Mouse (Mus musculus) forebrain, embryonic 11.5 days (tissue): ENCODE data around the gene Scd2. TPM values are rescaled to one million over a fixed set of nuclear protein-coding genes. Genes with fewer than 3 reads are reported as not detected.
"Not testable (repeated sequence)": the region's sequence is repeated elsewhere in the genome, so short reads cannot be mapped to it uniquely, and the experiment has no call there.

Experiments
- ATAC-seq: fragments of 200-750 bp; cut with Nextera tagmentation; replicated peaks from 2 replicates; pipeline ENCODE4 v1.8.0; 2017; ENCODE audit warnings: moderate TSS enrichment; ENCODE audit not compliant: low FRiP score
- DNase-seq: peaks from one replicate; pipeline ENCODE4 v3.0.0-alpha.2; 2017; ENCODE audit warnings: low spot score
- H3K27ac ChIP-seq: fragments of 300-500 bp; sonication (generic); 2 replicates; pipeline ENCODE4 v1.5.1; 2014; ENCODE audit warnings: low read depth, low read length
- H3K27me3 ChIP-seq: fragments of 300-500 bp; sonication (generic); 2 replicates; pipeline ENCODE4 v1.6.1; 2014; ENCODE audit warnings: mild to moderate bottlenecking, low read length, mixed read lengths; ENCODE audit not compliant: control insufficient read depth, insufficient read depth
- H3K36me3 ChIP-seq: fragments of 300-500 bp; sonication (generic); 2 replicates; pipeline ENCODE4 v1.6.1; 2014; ENCODE audit warnings: mild to moderate bottlenecking, low read length, moderate library complexity, mixed read lengths; ENCODE audit not compliant: control insufficient read depth, insufficient read depth
- H3K4me1 ChIP-seq: fragments of 300-500 bp; sonication (generic); replicated peaks from 2 replicates; pipeline ENCODE4 v1.6.1; 2014; ENCODE audit warnings: low read length, mixed read lengths; ENCODE audit not compliant: control insufficient read depth, insufficient read depth
- H3K4me2 ChIP-seq: fragments of 300-500 bp; sonication (generic); 2 replicates; pipeline ENCODE4 v1.6.1; 2014; ENCODE audit warnings: low read depth, mild to moderate bottlenecking, low read length, moderate library complexity, mixed read lengths; ENCODE audit not compliant: severe bottlenecking
- H3K4me3 ChIP-seq: fragments of 300-500 bp; sonication (generic); 2 replicates; pipeline ENCODE4 v1.5.1; 2014; ENCODE audit warnings: low read depth, low read length
- H3K9ac ChIP-seq: fragments of 300-500 bp; sonication (generic); 2 replicates; pipeline ENCODE4 v1.6.1; 2014; ENCODE audit warnings: low read length
- H3K9me3 ChIP-seq: fragments of 300-500 bp; sonication (generic); 2 replicates; pipeline ENCODE4 v1.6.1; 2016; ENCODE audit warnings: low read length, mixed read lengths; ENCODE audit not compliant: control insufficient read depth
- WGBS: fragments of 180-500 bp; shearing (Covaris S2); extraction: QIAGEN DNeasy Blood & Tissue Kit; methylation state at CpG from one replicate; pipeline ENCODE4 v1.1.7; 2014; 5-methylcytosine and 5-hydroxymethylcytosine counted together
- polyA plus RNA-seq: library from polyadenylated mRNA; unstranded; fragments of >200 nt; fragmentation: Nextera tagmentation; extraction: Ambion mirVana; gene quantifications from 2 replicates; pipeline ENCODE4 v1.2.1, GENCODE M21; 2014

The Scd2 gene
- 433 and 466 TPM in 2 replicates for polyA plus RNA-seq

- H3K27ac ChIP-seq, result peak within 1 kb of the TSS; percentile 99
- H3K4me2 ChIP-seq, result peak within 1 kb of the TSS; percentile 93
- peak within 1 kb of the TSS; percentile 93 for H3K4me3 ChIP-seq
- no peaks in the 10 kb centered on the region for H3K27me3 ChIP-seq
- WGBS, result 2% methylated on average over 21 of the region's 21 CpGs
- ATAC-seq, result peak; percentile 77
- no peaks in the 10 kb centered on the region for H3K9me3 ChIP-seq
- no peak for DNase-seq
- H3K9ac ChIP-seq, result peak within 1 kb of the TSS; percentile 98
- peaks cover 31% of the 10 kb centered on the region for H3K4me1 ChIP-seq
- peaks cover 8% of the 10 kb centered on the region; the same call in 1 of the 2 replicates for H3K36me3 ChIP-seq
These were observed at the start of gene Scd2 for GRCm38 (mm10) chr19:44292941-44293768. Gene Scd2, plus strand, starts transcription at chr19:44293674.

- WGBS, result 9% methylated on average over 5 of the region's 5 CpGs
- H3K36me3 ChIP-seq, result no peaks in the 10 kb centered on the region
- DNase-seq (peak; percentile 50), ATAC-seq (no peak)
- no peak overlapping the region for H3K4me3 ChIP-seq
- H3K27me3 ChIP-seq, result no peaks in the 10 kb centered on the region
- H3K4me2 ChIP-seq, result no peak overlapping the region
- H3K9ac ChIP-seq, result no peak overlapping the region
- H3K9me3 ChIP-seq, result no peaks in the 10 kb centered on the region
- no peak overlapping the region for H3K27ac ChIP-seq
- H3K4me1 ChIP-seq, result peaks cover 16% of the 10 kb centered on the region; the same call in 1 of the 2 replicates
These were observed 47.7 kb upstream of the Scd2 start for GRCm38 (mm10) chr19:44245761-44246171.

- Histone ChIP-seq H3K27ac (no peak overlapping the region), H3K9me3 (no peaks in the 10 kb centered on the region), H3K27me3 (no peaks in the 10 kb centered on the region), H3K4me3 (no peak overlapping the region), H3K9ac (no peak overlapping the region), H3K36me3 (no peaks in the 10 kb centered on the region), H3K4me1 (peaks cover 16% of the 10 kb centered on the region; the same call in 1 of the 2 replicates), H3K4me2 (peak overlapping the region; percentile 77; the same call in 1 of the 2 replicates)
- DNase-seq (peak; percentile 45), ATAC-seq (no peak)
- 36% methylated on average over 11 of the region's 11 CpGs for WGBS
These were observed 47.0 kb upstream of the Scd2 start for GRCm38 (mm10) chr19:44246341-44246911.

GRCm38 (mm10) chr19:44247281-44248080, 46.0 kb upstream of the Scd2 start:
- ATAC-seq (no peak), DNase-seq (peak; percentile 52)
- H3K4me2 ChIP-seq, result peak overlapping the region; percentile 77
- no peaks in the 10 kb centered on the region for H3K27me3 ChIP-seq
- H3K4me3 ChIP-seq, result peak overlapping the region; percentile 39
- peak overlapping the region; percentile 64 for H3K9ac ChIP-seq
- H3K9me3 ChIP-seq, result no peaks in the 10 kb centered on the region
- H3K4me1 ChIP-seq, result peaks cover 16% of the 10 kb centered on the region; the same call in 1 of the 2 replicates
- no peaks in the 10 kb centered on the region for H3K36me3 ChIP-seq
- peak overlapping the region; percentile 85 for H3K27ac ChIP-seq
- WGBS, result 2% methylated on average over 25 of the region's 25 CpGs

- Histone ChIP-seq H3K27me3 (no peaks in the 10 kb centered on the region), H3K27ac (peak overlapping the region; percentile 85), H3K9me3 (no peaks in the 10 kb centered on the region), H3K4me1 (peaks cover 16% of the 10 kb centered on the region; the same call in 1 of the 2 replicates), H3K9ac (peak overlapping the region; percentile 64), H3K36me3 (no peaks in the 10 kb centered on the region), H3K4me2 (peak overlapping the region; percentile 77), H3K4me3 (peak overlapping the region; percentile 39)
- peak; percentile 99 for ATAC-seq
- WGBS, result 3% methylated on average over 36 of the region's 36 CpGs
- DNase-seq, result peak; percentile 99
These were observed 45.2 kb upstream of the Scd2 start for GRCm38 (mm10) chr19:44248081-44248853.

- ATAC-seq (peak; percentile 7; the same call in 1 of the 2 replicates), DNase-seq (no peak)
- Histone ChIP-seq H3K4me3 (no peak overlapping the region), H3K9me3 (no peaks in the 10 kb centered on the region), H3K36me3 (no peaks in the 10 kb centered on the region), H3K4me1 (peaks cover 16% of the 10 kb centered on the region; the same call in 1 of the 2 replicates), H3K4me2 (peak overlapping the region; percentile 77), H3K9ac (no peak overlapping the region; the same call in none of the 2 replicates), H3K27me3 (no peaks in the 10 kb centered on the region), H3K27ac (peak overlapping the region; percentile 85)
- 71% methylated on average over 11 of the region's 11 CpGs for WGBS
These were observed 44.6 kb upstream of the Scd2 start for GRCm38 (mm10) chr19:44248854-44249351.

GRCm38 (mm10) chr19:44251138-44251537, 42.3 kb upstream of the Scd2 start:
- H3K4me1 ChIP-seq, result peaks cover 16% of the 10 kb centered on the region; the same call in 1 of the 2 replicates
- H3K4me2 ChIP-seq, H3K27ac ChIP-seq, H3K27me3 ChIP-seq, H3K36me3 ChIP-seq, ATAC-seq, DNase-seq, H3K9me3 ChIP-seq, H3K4me3 ChIP-seq, H3K9ac ChIP-seq: not testable (repeated sequence)
- 88% methylated on average over 6 of the region's 6 CpGs for WGBS
